16 mouse cellular contexts compared by ENCODE assay signal in genomic region chr17:4921121-4921520, GRCm38 (mm10).
A peak's percentile ranks its signal among the peaks of the same experiment; 100 is the strongest.
DNase-seq lines count a peak whose midpoint lies in the region; ATAC-seq lines count a peak whose summit lies in the region.
"Had no signal": no experiment of that assay in that cellular context is flagged by ENCODE, and none has a peak within 500 bp of the region (broad histone marks: within the 10 kb centered on the region; RNA-seq: fewer than 3 reads in every experiment).

No protein-coding gene starts in this region.

- 70% methylated on average over 7 of the region's 7 CpGs for WGBS in intestine, embryonic 15.5 days
- 78% methylated on average over 7 of the region's 7 CpGs for WGBS in kidney, embryonic 15.5 days
- 78% methylated on average over 7 of the region's 7 CpGs for WGBS in limb, embryonic 10.5 days

- no peaks in the 10 kb centered on the region for H3K4me1 ChIP-seq in intestine, embryonic 15.5 days (replicated peaks)
- H3K4me1 ChIP-seq in kidney, embryonic 15.5 days: no peaks in the 10 kb centered on the region
- H3K4me1 ChIP-seq in limb, embryonic 10.5 days: no peaks in the 10 kb centered on the region
- H3K4me1 ChIP-seq: heart, embryonic 12.5 days; midbrain, embryonic 12.5 days had no signal

- H3K27ac ChIP-seq in intestine, embryonic 15.5 days: no peak overlapping the region
- H3K27ac ChIP-seq in kidney, embryonic 15.5 days: no peak overlapping the region
- H3K27ac ChIP-seq in limb, embryonic 10.5 days: no peak overlapping the region
- H3K27ac ChIP-seq: midbrain, embryonic 12.5 days had no signal

- H3K36me3 ChIP-seq in intestine, embryonic 15.5 days: no peaks in the 10 kb centered on the region
- H3K36me3 ChIP-seq in kidney, embryonic 15.5 days: no peaks in the 10 kb centered on the region
- H3K36me3 ChIP-seq in limb, embryonic 10.5 days: no peaks in the 10 kb centered on the region
- H3K36me3 ChIP-seq: heart, embryonic 12.5 days; midbrain, embryonic 12.5 days had no signal

- no peak overlapping the region for H3K4me3 ChIP-seq in intestine, embryonic 15.5 days (replicated peaks)
- no peak overlapping the region for H3K4me3 ChIP-seq in kidney, embryonic 15.5 days (replicated peaks)
- no peak overlapping the region for H3K4me3 ChIP-seq in limb, embryonic 10.5 days
- H3K4me3 ChIP-seq: heart, embryonic 12.5 days; midbrain, embryonic 12.5 days had no signal

- no peak overlapping the region for H3K4me2 ChIP-seq in intestine, embryonic 15.5 days (replicated peaks)
- H3K4me2 ChIP-seq in kidney, embryonic 15.5 days: no peak overlapping the region
- H3K4me2 ChIP-seq: heart, embryonic 12.5 days; midbrain, embryonic 12.5 days had no signal

- no peaks in the 10 kb centered on the region for H3K27me3 ChIP-seq in intestine, embryonic 15.5 days (replicated peaks)
- H3K27me3 ChIP-seq in kidney, embryonic 15.5 days: no peaks in the 10 kb centered on the region
- no peaks in the 10 kb centered on the region for H3K27me3 ChIP-seq in limb, embryonic 10.5 days (ENCODE audit: low read depth, poor library complexity, severe bottlenecking)
- H3K27me3 ChIP-seq: heart, embryonic 12.5 days; midbrain, embryonic 12.5 days had no signal

- DNase-seq in ZHBTc4 (ENCODE audit: low read depth, low spot score) (peak; percentile 43), adipocyte (ENCODE audit: low spot score) (no peak)
- peak; percentile 13 for DNase-seq in limb, embryonic 10.5 days (ENCODE audit: low spot score)
- no peak for DNase-seq in adrenal gland, postnatal 36 days
- no peak for DNase-seq in frontal cortex, postnatal 14 days (ENCODE audit: low spot score in 2 of 2)
- DNase-seq: adrenal gland, postnatal 10 days; cerebellum, adult 11-12 months; cerebellum, postnatal 36 days; heart, postnatal 14 days; right cerebral cortex, postnatal 14 days had no signal

- no peaks in the 10 kb centered on the region for H3K9me3 ChIP-seq in intestine, embryonic 15.5 days
- H3K9me3 ChIP-seq in kidney, embryonic 15.5 days (replicated peaks): no peaks in the 10 kb centered on the region
- no peaks in the 10 kb centered on the region for H3K9me3 ChIP-seq in limb, embryonic 10.5 days (replicated peaks)
- H3K9me3 ChIP-seq: midbrain, embryonic 12.5 days had no signal

- peak; percentile 61 for ATAC-seq in intestine, embryonic 15.5 days
- peak; percentile 40; the same call in 1 of the 2 replicates for ATAC-seq in kidney, embryonic 15.5 days (replicated peaks; ENCODE audit: low FRiP score)
- ATAC-seq: hindbrain, embryonic 16.5 days; lung, postnatal 0 days had no signal

- no peak overlapping the region for H3K9ac ChIP-seq in intestine, embryonic 15.5 days
- no peak overlapping the region for H3K9ac ChIP-seq in kidney, embryonic 15.5 days
- H3K9ac ChIP-seq: heart, embryonic 12.5 days; midbrain, embryonic 12.5 days had no signal

Comparison
In these comparisons a context has a peak if more than half of its experiments do, and no peak if none do; other contexts are left out.
1. DNase-seq: peak in ZHBTc4 (single experiment) and limb, embryonic 10.5 days (single experiment); none in adrenal gland, postnatal 36 days (0 of 2), adipocyte (single experiment) and frontal cortex, postnatal 14 days (0 of 2).